Mouse (Mus musculus) intestine, postnatal 0 days (tissue): ENCODE measurements at regions not wholly inside any gene's neighbourhood (a gene's known extent, or its start where the extent isn't known, plus 50 kb on each side); places are given as distances from the start of the nearest gene placed in this dataset.

Experiments used
- ATAC-seq: fragments of 200-750 bp; cut with Nextera tagmentation; 2 replicates; pipeline ENCODE4 v1.8.0; 2017; ENCODE audit warnings: mild to moderate bottlenecking, moderate TSS enrichment, moderate library complexity
- H3K27ac ChIP-seq: fragments of 300-500 bp; sonication (generic); 2 replicates; pipeline ENCODE4 v1.5.1; 2014; ENCODE audit warnings: mild to moderate bottlenecking, low read depth, low read length, moderate library complexity
- H3K27me3 ChIP-seq: fragments of 300-500 bp; sonication (generic); replicated peaks from 2 replicates; pipeline ENCODE4 v1.6.1; 2014; ENCODE audit warnings: low read length, mixed read lengths; ENCODE audit not compliant: control insufficient read depth, insufficient read depth
- H3K36me3 ChIP-seq: fragments of 300-500 bp; sonication (generic); 2 replicates; pipeline ENCODE4 v1.6.1; 2014; ENCODE audit warnings: mild to moderate bottlenecking, moderate library complexity; ENCODE audit not compliant: control insufficient read depth, insufficient read depth
- H3K4me1 ChIP-seq: fragments of 300-500 bp; sonication (generic); replicated peaks from 2 replicates; pipeline ENCODE4 v1.6.1; 2014; ENCODE audit warnings: antibody characterized with exemption, low read length, mixed read lengths; ENCODE audit not compliant: control insufficient read depth, insufficient read depth
- H3K4me2 ChIP-seq: fragments of 300-500 bp; sonication (generic); replicated peaks from 2 replicates; pipeline ENCODE4 v1.6.1; 2014; ENCODE audit warnings: low read depth, mild to moderate bottlenecking, moderate library complexity
- H3K4me3 ChIP-seq: fragments of 300-500 bp; sonication (generic); 2 replicates; pipeline ENCODE4 v1.5.1; 2014; ENCODE audit warnings: low read depth, low read length
- H3K9ac ChIP-seq: fragments of 300-500 bp; sonication (generic); 2 replicates; pipeline ENCODE4 v1.6.1; 2014; ENCODE audit warnings: mild to moderate bottlenecking, low read depth, low read length
- H3K9me3 ChIP-seq: fragments of 300-500 bp; sonication (generic); 2 replicates; pipeline ENCODE4 v1.6.1; 2016; ENCODE audit warnings: mixed run types; ENCODE audit not compliant: control insufficient read depth
- CTCF ChIP-seq: sonication (generic); IDR thresholded peaks from 2 replicates; pipeline ENCODE4 v1.5.1; 2016; ENCODE audit warnings: low read depth, mild to moderate bottlenecking, control low read depth, antibody characterized with exemption, moderate library complexity
- WGBS: fragments of 180-500 bp; shearing (Covaris S2); extraction: QIAGEN DNeasy Blood & Tissue Kit; methylation state at CpG from one replicate; pipeline ENCODE4 v1.1.7; 2014; 5-methylcytosine and 5-hydroxymethylcytosine counted together

- no peak overlapping the region for H3K4me2 ChIP-seq
- 97% methylated on average over 6 of the region's 6 CpGs for whole genome bisulfite sequencing
- H3K9me3 ChIP-seq, result no peaks in the 10 kb centered on the region
- ATAC-seq, result no peak
- H3K4me3 ChIP-seq, result no peak overlapping the region
- H3K9ac ChIP-seq, result no peak overlapping the region
- no peaks in the 10 kb centered on the region for H3K4me1 ChIP-seq
- TF ChIP-seq CTCF, result no peak
- no peaks in the 10 kb centered on the region for H3K36me3 ChIP-seq
- H3K27me3 ChIP-seq, result no peaks in the 10 kb centered on the region
- H3K27ac ChIP-seq, result no peak overlapping the region
Observed at GRCm38 (mm10) chr16:25080811-25081210, 205.8 kb upstream of the Tprg start.

GRCm38 (mm10) chr16:25083729-25084128, 202.9 kb upstream of the Tprg start:
- H3K4me1 ChIP-seq, result no peaks in the 10 kb centered on the region
- TF ChIP-seq CTCF, result no peak
- H3K9ac ChIP-seq, result no peak overlapping the region
- H3K36me3 ChIP-seq, result no peaks in the 10 kb centered on the region
- ATAC-seq, result no peak
- no peaks in the 10 kb centered on the region for H3K27me3 ChIP-seq
- no peak overlapping the region for H3K27ac ChIP-seq
- 58% methylated on average over 1 of the region's 1 CpGs for WGBS
- no peak overlapping the region for H3K4me3 ChIP-seq
- no peaks in the 10 kb centered on the region for H3K9me3 ChIP-seq
- H3K4me2 ChIP-seq, result no peak overlapping the region

- Histone ChIP-seq H3K4me1 (no peaks in the 10 kb centered on the region), H3K4me2 (no peak overlapping the region), H3K4me3 (no peak overlapping the region), H3K27ac (no peak overlapping the region), H3K9me3 (no peaks in the 10 kb centered on the region), H3K27me3 (no peaks in the 10 kb centered on the region), H3K9ac (no peak overlapping the region), H3K36me3 (no peaks in the 10 kb centered on the region)
- WGBS, result 80% methylated on average over 10 of the region's 10 CpGs
- no peak for ATAC-seq
- TF ChIP-seq CTCF, result no peak
Observed at GRCm38 (mm10) chr16:25087741-25088648, 198.6 kb upstream of the Tprg start.

GRCm38 (mm10) chr16:25088649-25089019, 198.0 kb upstream of the Tprg start:
- Histone ChIP-seq H3K9me3 (no peaks in the 10 kb centered on the region), H3K4me2 (no peak overlapping the region), H3K4me3 (no peak overlapping the region), H3K4me1 (no peaks in the 10 kb centered on the region), H3K36me3 (no peaks in the 10 kb centered on the region), H3K27ac (no peak overlapping the region), H3K27me3 (no peaks in the 10 kb centered on the region), H3K9ac (no peak overlapping the region)
- TF ChIP-seq CTCF, result no peak
- WGBS, result 87% methylated on average over 2 of the region's 2 CpGs
- ATAC-seq, result no peak

- H3K9ac ChIP-seq, result no peak overlapping the region
- H3K4me3 ChIP-seq, result no peak overlapping the region
- no peaks in the 10 kb centered on the region for H3K36me3 ChIP-seq
- H3K27ac ChIP-seq, result no peak overlapping the region
- H3K4me2 ChIP-seq, result no peak overlapping the region
- H3K27me3 ChIP-seq, result no peaks in the 10 kb centered on the region
- TF ChIP-seq CTCF, result no peak
- no peaks in the 10 kb centered on the region for H3K4me1 ChIP-seq
- ATAC-seq, result no peak
- WGBS, result 90% methylated on average over 2 of the region's 2 CpGs
- no peaks in the 10 kb centered on the region for H3K9me3 ChIP-seq
Observed at GRCm38 (mm10) chr16:25104165-25104564, 182.5 kb upstream of the Tprg start.

- TF ChIP-seq CTCF, result no peak
- H3K27ac ChIP-seq, result no peak overlapping the region
Observed at GRCm38 (mm10) chr16:25104603-25105002, 182.0 kb upstream of the Tprg start.

GRCm38 (mm10) chr16:25140164-25140563, 146.5 kb upstream of the Tprg start:
- H3K27me3 ChIP-seq, result no peaks in the 10 kb centered on the region
- no peak overlapping the region for H3K9ac ChIP-seq
- WGBS, result 18% methylated on average over 4 of the region's 4 CpGs
- H3K4me3 ChIP-seq, result no peak overlapping the region
- no peak overlapping the region for H3K4me2 ChIP-seq
- no peaks in the 10 kb centered on the region for H3K4me1 ChIP-seq
- H3K27ac ChIP-seq, result no peak overlapping the region
- TF ChIP-seq CTCF, result no peak
- no peaks in the 10 kb centered on the region for H3K9me3 ChIP-seq
- no peak for ATAC-seq
- no peaks in the 10 kb centered on the region for H3K36me3 ChIP-seq

More at GRCm38 (mm10) chr16:25104603-25105002, 182.0 kb upstream of the Tprg start:
- H3K27me3 ChIP-seq, result no peaks in the 10 kb centered on the region
- no peak for ATAC-seq
- no peaks in the 10 kb centered on the region for H3K36me3 ChIP-seq
- whole genome bisulfite sequencing, result 53% methylated on average over 2 of the region's 2 CpGs
- no peak overlapping the region for H3K4me3 ChIP-seq
- H3K9ac ChIP-seq, result no peak overlapping the region
- H3K4me1 ChIP-seq, result no peaks in the 10 kb centered on the region
- no peaks in the 10 kb centered on the region for H3K9me3 ChIP-seq
- H3K4me2 ChIP-seq, result no peak overlapping the region
